Mouse (Mus musculus) urinary bladder, postnatal 25 days (tissue): ENCODE data around the gene Gpr35.
"Not testable (repeated sequence)": the region's sequence is repeated elsewhere in the genome, so short reads cannot be mapped to it uniquely, and the experiment has no call there.

Source experiments
- DNase-seq: peaks from one replicate; pipeline ENCODE4 v3.0.0; 2022; ENCODE audit warnings: low spot score

Gpr35 gene

GRCm38 (mm10) chr1:92933611-92934010 lies 17.1 kb upstream of the Gpr35 start:
- DNase-seq = no peak

GRCm38 (mm10) chr1:92934182-92934827 lies 16.4 kb upstream of the Gpr35 start, which contains the start of gene Capn10:
TSS of gene Capn10 (plus strand) at chr1:92934376.
- peak; percentile 79 for DNase-seq

- DNase-seq = peak; percentile 39
These were observed 15.4 kb upstream of the Gpr35 start for GRCm38 (mm10) chr1:92935054-92935962.

- DNase-seq = no peak
These were observed 14.7 kb upstream of the Gpr35 start for GRCm38 (mm10) chr1:92935977-92936376.

- DNase-seq = no peak
These were observed 14.2 kb upstream of the Gpr35 start for GRCm38 (mm10) chr1:92936467-92936866.

GRCm38 (mm10) chr1:92937797-92938196 lies 12.9 kb upstream of the Gpr35 start:
- no peak for DNase-seq

GRCm38 (mm10) chr1:92939746-92940145 lies 10.9 kb upstream of the Gpr35 start:
- no peak for DNase-seq

GRCm38 (mm10) chr1:92943219-92943989 lies 7.3 kb upstream of the Gpr35 start:
- no peak for DNase-seq

- DNase-seq = no peak
These were observed 2.7 kb upstream of the Gpr35 start for GRCm38 (mm10) chr1:92947966-92948365.

- DNase-seq = no peak
These were observed 1.2 kb upstream of the Gpr35 start for GRCm38 (mm10) chr1:92949426-92949825.

- DNase-seq = no peak
These were observed 3.0 kb downstream of the Gpr35 start for GRCm38 (mm10) chr1:92953641-92954040.

GRCm38 (mm10) chr1:92956571-92957335 lies 6.1 kb downstream of the Gpr35 start:
- DNase-seq = peak; percentile 36

- no peak for DNase-seq
These were observed 8.3 kb downstream of the Gpr35 start for GRCm38 (mm10) chr1:92958999-92959398.

GRCm38 (mm10) chr1:92970791-92971190 lies 20.1 kb downstream of the Gpr35 start:
- DNase-seq = not testable (repeated sequence)

- no peak for DNase-seq
These were observed 21.5 kb downstream of the Gpr35 start for GRCm38 (mm10) chr1:92971879-92972795.

- DNase-seq = no peak
These were observed 22.2 kb downstream of the Gpr35 start for GRCm38 (mm10) chr1:92972854-92973253.

- DNase-seq = no peak
These were observed 25.5 kb downstream of the Gpr35 start for GRCm38 (mm10) chr1:92976141-92976566.

- DNase-seq = no peak
These were observed 28.0 kb downstream of the Gpr35 start for GRCm38 (mm10) chr1:92978645-92979044.

- no peak for DNase-seq
These were observed 28.5 kb downstream of the Gpr35 start for GRCm38 (mm10) chr1:92979073-92979602.
